Mouse (Mus musculus): ENCODE results near the gene Oit3.

- TF ChIP-seq CTCF (IDR thresholded peaks at IDR 0.05; ENCODE audit: borderline replicate concordance, extremely low read depth, insufficient read depth, insufficient read length) (no peak), POLR2A (IDR thresholded peaks at IDR 0.05; ENCODE audit: borderline replicate concordance, extremely low read depth, insufficient read depth, insufficient read length, poor library complexity, severe bottlenecking) (no peak)
Observed at GRCm38 (mm10) chr10:59379927-59380326, 61.7 kb downstream of the Oit3 start.
